Mouse (Mus musculus) left cerebral cortex, postnatal 4 days (tissue): Measurements from ENCODE around the gene Slc43a2. TPM values are rescaled to one million over a fixed set of nuclear protein-coding genes. Genes with fewer than 3 reads are reported as not detected.

Experiments
- DNase-seq: peaks from one replicate; pipeline ENCODE4 v3.0.0-alpha.2; 2022
- intact Hi-C: fragments of 180-260 bp; cut with DNase I; formaldehyde crosslinking; loops from one replicate; pipeline ENCODE4 v1.15.1; 2025
- total RNA-seq, 2 experiments: library from RNA; stranded (reverse); gene quantifications; 2 replicates each; pipeline ENCODE4 v1.2.3; 2021

Slc43a2 gene
- total RNA-seq, 2 experiments from 2014 or later, result 43.5 to 51.1 TPM

GRCm38 (mm10) chr11:75526943-75527342 lies 4.6 kb upstream of the Slc43a2 start:
- no peak for DNase-seq
- intact Hi-C loops, result no loop called here

GRCm38 (mm10) chr11:75529771-75530170 lies 1.7 kb upstream of the Slc43a2 start:
- intact Hi-C loops, result loop anchor here (5.0 kb wide), 1 partner anchor 43 kb away; no protein-coding TSS in a partner anchor
- no peak for DNase-seq

GRCm38 (mm10) chr11:75530325-75530724 lies 1.2 kb upstream of the Slc43a2 start:
- intact Hi-C loops, result loop anchor here (5.0 kb wide), 1 partner anchor 42 kb away; no protein-coding TSS in a partner anchor
- DNase-seq, result peak; percentile 98

DNA sequence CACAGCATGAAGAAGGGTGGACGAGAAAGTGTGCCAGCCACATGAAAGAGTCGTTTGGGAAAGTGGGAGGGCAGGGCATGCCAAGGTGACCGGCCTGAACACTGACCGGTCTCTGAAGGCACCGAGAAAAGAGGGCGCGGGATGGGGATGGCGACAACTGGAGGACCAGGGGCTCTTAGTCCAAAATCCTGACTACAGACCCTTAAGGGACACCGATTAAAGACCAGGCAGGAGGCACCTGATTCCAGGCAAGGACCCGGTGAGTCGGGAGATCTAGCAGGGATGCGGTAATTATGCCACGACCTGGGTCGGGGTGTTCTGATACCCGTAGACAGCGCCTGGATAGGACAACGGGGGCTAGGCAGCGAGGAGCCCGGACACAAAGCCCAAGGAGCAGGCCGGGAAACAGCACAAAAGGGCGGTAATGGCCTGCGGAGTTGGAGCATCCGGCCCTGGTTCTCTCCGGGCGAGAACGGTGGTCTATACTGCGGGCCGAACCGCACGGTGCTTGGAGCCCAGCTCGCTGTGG lies 585 bp upstream of the Slc43a2 start:
- no peak for DNase-seq
- intact Hi-C loops, result loop anchor here (5.0 kb wide), 1 partner anchor 41 kb away; no protein-coding TSS in a partner anchor

DNA sequence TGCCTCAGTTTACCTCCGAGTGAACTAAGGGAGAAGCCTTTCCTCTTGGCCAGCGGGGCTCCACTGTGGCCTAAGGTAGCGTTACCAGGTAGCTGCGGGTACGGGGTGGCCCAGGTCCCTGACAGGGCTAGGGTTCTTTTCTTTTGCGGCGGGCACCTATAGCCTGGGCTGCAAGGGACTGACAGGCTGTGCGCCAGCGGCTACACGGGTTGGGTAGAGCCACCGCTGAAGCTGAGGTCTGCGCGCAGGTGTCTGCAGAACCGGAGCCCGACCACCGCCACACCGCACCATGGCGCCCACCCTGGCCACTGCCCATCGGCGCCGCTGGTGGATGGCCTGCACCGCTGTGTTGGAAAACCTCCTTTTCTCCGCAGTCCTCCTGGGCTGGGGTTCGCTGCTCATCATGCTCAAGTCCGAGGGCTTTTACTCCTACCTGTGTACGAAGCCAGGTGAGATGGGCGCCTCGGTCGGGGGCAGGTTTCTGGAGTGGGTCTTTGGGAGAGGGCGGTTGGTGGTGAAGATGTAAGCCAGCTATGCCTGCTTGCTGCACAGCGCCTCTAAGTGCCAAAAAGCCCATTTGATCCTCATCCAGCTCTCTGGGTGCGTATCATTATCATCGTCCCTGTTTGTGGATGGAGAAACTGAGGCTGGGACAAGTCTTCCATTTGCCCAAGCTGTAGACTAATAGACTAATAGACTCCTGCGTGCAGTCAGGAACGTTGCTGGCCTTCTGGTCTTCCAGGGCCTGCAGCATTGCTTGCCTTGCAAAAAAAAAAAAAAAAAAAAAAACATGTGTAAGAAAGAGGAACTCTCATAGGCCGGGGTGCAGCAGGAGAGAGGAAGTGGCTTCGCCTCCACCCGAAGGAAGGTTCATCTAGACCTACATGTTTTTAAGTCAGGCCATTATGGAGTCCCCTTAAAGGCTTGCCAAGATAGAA lies 1.1 kb downstream of the Slc43a2 start:
- DNase-seq, result peak; percentile 32
- intact Hi-C loops, result loop anchor here (5.0 kb wide), 1 partner anchor 40 kb away; no protein-coding TSS in a partner anchor

DNA sequence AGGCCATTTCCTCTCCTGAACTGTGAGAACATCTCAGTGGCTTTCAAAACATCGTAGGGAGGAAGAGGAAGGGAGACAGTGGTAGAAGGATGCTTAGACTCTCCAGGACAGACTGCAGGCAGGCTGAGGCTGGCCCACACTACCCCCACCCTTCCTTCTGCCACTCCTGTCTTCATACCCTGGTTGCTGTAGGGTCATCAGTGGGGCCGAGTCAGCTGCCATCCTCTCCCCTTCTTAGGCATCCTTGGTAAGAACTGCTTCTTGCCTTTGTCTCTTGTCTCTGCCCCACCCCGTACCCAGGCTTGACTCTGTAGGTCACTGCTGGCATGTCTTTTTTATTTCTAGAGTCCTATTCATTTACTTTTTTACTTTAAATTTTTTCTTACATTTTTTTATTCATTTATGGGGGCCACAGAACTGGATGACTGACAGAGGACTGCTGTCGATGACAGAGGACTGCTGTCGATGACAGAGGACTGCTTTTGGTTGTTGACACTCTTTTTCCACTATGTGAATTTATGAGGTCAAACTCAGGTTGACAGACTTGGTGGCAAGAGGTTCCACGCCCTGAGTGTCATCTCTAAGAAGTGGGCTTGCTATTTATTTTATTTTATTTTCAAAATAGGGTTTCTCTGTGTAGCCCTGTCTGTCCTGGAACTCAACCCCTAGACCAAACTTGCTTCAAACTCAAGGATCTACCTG lies 2.0 kb downstream of the Slc43a2 start:
- DNase-seq, result no peak
- intact Hi-C loops, result loop anchor here (5.0 kb wide), 1 partner anchor 39 kb away; no protein-coding TSS in a partner anchor

DNA sequence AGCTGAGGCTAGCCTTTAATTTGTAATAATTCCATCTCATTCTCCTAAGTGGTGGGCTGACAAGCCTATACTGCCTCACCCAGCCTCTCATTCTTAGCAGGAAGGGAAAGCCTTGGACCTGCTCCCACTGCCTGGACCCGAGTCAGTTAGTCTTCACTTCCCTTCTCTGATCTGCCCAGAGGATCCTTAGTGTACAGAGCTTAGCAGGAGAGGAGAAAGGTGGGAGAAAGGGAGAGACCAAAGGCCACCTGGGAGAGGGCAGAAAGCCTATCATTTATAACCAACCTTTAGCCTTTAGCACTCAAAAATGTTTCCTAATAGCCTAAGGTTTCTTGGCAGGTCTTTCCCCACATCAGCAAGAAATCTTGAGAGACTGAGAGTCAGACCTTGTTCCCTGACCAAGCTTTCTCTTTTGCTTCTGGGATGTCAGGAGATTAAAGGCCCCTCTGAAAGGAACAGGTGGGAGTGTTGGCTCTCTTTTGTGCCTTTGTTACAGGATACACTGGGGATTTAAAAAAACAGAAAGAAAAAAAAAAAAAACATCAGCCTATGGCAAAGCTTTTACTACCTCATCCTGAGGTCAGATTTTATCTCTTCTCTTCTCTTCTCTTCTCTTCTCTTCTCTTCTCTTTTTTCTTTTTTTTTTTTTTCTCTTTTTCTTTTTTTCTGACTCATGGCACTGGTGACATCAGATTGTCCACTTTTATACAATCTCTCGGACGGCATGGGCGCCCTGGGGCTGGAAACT lies 3.0 kb downstream of the Slc43a2 start:
- intact Hi-C loops, result loop anchor here (5.0 kb wide), 1 partner anchor 38 kb away; no protein-coding TSS in a partner anchor
- no peak for DNase-seq

DNA sequence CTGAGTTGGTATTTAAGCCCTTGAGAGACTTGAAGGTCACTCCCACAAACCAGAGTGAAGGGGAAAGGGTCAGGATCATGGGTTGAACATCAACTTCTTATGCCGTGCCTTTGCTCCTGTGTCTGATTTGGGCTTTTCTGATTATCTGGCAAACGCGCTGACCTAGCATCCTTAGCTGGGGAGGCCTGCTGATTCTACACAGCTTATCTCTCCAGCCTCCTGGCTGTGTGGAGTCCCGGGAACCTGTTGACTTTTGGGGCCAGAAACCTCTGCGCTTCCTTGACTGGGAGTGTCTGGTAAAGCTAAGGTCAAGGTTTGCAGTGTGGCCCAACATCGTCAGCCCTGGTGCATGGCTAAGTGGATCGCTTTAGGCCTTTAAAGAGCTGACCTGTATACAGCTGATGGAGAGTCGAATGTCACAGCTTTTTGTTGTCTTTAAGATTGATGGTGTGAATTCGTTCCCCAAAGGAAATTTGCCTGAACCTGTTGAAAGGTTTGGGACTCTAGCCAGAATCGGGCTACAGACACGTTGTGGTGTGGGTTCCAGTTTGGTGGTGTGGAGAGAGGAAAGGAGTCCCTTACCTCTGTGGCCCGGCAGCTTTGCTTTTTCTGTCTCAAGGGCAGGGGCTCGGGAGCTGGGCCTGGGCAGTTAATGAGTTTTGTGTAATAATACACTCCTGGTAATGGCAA lies 3.8 kb downstream of the Slc43a2 start:
- intact Hi-C loops, result no loop called here
- DNase-seq, result no peak

DNA sequence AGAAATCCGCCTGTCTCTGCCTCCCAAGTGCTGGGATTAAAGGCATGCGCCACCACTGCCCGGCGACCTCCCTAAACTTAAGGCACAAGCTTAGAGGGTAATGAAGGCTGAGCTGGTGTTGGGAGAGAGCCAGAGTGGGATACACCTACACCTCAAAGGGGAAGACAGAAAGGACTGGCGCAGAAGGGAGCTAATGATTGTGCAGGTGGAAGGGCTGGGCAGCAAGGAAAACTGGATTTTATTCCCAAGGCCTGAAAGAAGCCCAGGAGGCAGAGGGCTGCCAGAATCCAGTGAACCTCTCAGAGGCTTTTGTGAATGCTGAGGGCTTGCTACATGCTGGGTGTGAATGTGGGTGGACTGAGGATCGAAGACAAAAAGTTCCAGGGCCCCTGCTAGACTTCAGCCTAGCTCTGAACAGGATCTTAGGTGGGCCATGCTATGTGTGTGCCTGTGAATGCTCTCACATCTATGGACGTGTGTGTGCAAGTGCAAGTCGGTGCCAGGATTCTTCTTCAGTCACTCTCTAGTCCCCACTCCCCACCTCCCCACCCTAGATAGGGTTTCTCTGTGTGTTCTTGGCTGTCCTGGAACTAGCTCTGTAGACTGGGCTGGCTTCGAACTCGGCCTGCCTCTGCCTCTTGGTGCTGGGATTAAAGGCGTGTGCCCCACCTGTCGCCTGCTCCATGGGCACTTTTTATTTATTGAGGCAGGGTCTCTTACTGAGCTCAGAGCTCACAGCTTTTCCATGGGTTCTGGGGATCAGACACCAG lies 4.9 kb downstream of the Slc43a2 start:
- DNase-seq, result no peak
- intact Hi-C loops, result no loop called here

DNA sequence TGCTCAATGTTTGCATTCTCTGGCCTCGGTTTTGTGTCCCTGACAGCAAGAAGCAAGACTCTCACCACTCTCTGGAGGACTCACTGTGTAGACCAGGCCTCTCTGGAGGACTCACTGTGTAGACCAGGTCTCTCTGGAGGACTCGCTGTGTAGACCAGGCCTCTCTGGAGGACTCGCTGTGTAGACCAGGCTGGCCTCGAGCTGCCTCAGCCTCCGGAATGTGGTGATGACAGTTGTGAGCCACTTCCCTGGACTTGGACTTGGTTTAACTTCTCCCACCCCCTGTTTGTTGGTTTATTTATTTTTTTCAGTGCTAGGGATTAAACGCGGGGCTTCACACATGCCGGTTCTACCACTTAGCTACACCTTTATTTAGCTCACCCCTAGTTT lies 5.5 kb downstream of the Slc43a2 start:
- intact Hi-C loops, result no loop called here
- DNase-seq, result no peak

DNA sequence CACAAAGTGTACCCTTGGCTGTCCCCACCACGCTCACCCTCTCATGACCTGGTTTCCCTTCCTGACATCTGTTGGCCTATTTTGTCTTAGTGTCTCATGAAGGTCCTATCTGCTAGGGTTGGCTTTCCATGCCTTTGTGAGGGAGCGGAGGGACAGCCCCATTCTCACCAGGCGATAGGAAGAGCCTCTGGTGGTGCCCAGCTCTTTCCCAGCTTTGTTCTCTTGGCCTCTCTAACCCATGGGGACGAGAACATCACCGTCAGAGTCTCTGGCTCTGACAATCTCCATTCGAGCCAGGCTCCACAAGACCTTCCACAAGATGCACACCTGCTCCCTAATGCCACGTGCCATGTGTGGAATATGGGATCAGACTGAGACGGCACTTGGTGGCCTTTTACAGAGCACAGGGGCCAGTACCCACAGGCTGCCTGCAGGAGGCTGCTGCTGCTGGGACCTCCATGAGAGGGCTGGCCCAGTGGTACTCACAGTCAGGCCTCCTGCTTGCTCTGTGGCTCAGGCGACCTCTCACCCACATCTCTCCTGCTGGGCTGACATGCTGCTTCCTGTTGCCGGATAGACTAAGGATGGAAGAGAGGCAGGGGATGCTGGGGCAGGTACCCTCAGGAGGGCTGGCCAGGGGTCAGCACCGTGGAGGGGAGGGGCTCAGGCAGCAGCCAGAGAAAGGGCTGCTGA lies 6.1 kb downstream of the Slc43a2 start:
- intact Hi-C loops, result no loop called here
- no peak for DNase-seq

DNA sequence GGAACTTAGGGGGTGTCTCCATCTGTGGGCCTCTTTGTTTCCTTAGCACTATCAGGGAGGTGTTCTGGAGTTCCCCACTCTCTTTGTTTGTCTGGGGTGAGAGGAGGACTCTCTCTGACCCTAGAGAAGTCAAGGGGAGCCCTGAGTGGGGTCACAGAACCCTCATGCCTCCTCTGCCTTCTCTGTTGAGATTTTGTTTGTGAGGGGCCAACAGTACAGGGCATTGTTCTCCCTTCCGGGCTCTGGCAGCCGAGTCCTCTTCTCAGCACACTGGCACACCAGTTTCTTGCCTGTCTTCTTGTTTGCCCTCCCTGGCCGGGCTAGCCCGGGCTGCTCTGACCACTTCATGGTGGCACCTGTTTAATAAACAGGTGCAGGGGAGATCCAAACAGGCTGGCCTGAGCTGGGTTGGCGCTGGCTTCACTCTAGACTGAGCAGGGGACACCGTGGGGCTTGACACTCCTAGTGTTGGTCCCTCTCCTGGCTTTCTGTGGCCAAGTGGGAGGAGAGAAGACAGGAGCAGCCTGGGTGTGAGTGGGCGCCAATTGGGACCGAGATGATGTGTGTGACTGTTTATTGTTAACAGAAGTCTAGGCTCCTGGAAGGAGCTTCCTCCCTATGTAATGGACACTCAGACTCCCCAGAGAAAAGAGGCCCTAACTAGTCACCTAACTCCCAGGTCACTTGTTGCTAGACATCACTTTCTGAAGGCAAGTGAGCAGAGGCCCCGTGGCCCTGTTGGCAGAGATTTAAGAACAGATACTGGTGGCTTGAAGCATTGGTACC lies 6.9 kb downstream of the Slc43a2 start:
- intact Hi-C loops, result no loop called here
- no peak for DNase-seq

DNA sequence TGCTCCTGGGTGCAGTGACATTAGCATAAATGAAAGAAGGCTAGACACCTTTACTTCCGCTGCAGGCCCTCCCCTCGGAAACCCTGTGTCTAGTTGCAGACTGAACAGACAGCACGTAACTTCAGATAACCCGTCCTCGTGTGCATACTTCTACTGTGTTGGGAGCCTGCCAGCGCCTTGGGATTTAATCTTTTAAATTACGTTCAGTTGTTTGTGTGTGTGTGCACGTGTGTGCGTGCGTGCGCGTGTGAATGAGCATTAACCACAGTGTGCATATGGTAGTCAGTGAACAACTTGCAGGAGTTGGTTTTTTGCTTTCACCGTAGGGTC lies 7.4 kb downstream of the Slc43a2 start:
- intact Hi-C loops, result no loop called here
- no peak for DNase-seq

GRCm38 (mm10) chr11:75540209-75540608 lies 8.7 kb downstream of the Slc43a2 start:
- intact Hi-C loops, result no loop called here
- no peak for DNase-seq

GRCm38 (mm10) chr11:75540710-75541581 lies 9.5 kb downstream of the Slc43a2 start:
- intact Hi-C loops, result no loop called here
- no peak for DNase-seq

GRCm38 (mm10) chr11:75544713-75545112 lies 13.2 kb downstream of the Slc43a2 start:
- intact Hi-C loops, result no loop called here
- no peak for DNase-seq

- intact Hi-C loops, result no loop called here
- no peak for DNase-seq
Measured at GRCm38 (mm10) chr11:75546057-75546456, 14.6 kb downstream of the Slc43a2 start.
